Mouse (Mus musculus): ENCODE results near the gene Ndrg3. TPM values are rescaled to one million over a fixed set of nuclear protein-coding genes. Genes with fewer than 3 reads are reported as not detected.
A peak's percentile ranks its signal among the peaks of the same experiment; 100 is the strongest.

The Ndrg3 gene
- polyA plus RNA-seq, 1 experiment from 2014 or later, result 81.6 TPM

DNA sequence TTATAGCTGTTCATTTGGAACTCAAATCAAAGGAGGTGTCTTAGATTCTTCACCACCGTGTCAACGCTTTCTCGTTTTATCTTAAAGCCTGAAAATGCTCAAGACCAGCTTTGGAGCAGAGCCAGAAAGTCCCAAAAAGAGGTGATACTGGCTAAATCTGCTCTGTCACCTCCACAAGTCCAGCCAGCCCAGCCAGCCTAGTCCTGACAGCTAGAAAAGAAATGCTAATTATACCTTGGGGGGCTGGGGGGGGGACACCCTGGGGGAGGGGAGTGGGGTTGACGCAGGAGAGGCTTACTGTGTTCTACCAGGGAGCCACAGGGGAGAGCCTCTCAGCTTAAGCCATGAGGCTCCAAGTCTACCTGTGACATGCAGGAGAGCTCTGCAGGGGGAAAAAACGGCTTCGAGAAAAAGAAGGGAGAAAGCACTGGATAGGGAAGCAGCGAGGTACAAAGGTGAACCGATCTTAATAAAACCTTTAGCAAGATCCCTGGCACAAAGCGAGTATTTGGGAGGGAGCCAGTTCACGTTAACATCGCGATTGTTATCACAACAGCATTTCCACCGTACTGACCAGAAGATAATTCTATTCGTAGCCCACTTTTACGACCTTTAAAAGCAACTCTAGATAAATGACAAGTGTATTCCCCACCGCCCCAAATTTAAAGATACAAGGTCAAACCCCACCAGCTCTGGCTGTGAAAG lies 977 bp downstream of the Ndrg3 start:
- Histone ChIP-seq H3K9ac (replicated peaks) (peak overlapping the region; percentile 92), H3K36me3 (peaks cover 4% of the 10 kb centered on the region; the same call in 1 of the 2 replicates), H3K4me1 (replicated peaks) (peaks cover 17% of the 10 kb centered on the region), H3K4me3 (replicated peaks) (peak overlapping the region; percentile 92), H3K9me3 (no peaks in the 10 kb centered on the region), H3K27me3 (no peaks in the 10 kb centered on the region), H3K27ac (peak overlapping the region; percentile 86; the same call in 1 of the 2 replicates), H3K4me2 (replicated peaks) (peak overlapping the region; percentile 94)
- 2% methylated on average over 16 of the region's 16 CpGs for WGBS
- ATAC-seq, result 0 out of 2 replicates have a peak, but pooled peaks have one; percentile 15

DNA sequence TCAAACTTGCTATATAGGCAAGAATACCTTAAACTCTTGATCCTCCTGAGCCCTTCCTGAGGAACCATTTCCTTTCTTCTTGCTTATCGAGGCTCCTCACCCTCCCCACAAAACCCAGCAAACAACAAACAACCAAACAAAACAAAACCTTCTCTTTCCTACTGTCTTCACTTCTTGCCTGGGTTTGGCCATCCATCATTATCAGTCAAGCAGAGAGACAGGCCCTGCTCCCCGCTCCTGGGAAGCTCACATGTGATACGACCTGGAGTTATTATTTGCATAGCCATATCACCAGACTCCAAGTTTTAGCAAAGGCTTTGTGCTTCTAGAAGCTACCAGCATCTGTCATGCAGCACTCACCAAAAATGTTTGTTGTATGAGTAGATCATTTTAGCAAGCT lies 4.5 kb downstream of the Ndrg3 start:
- Histone ChIP-seq H3K9ac (replicated peaks) (0 out of 2 replicates have a peak overlapping the region, but pooled peaks have one; percentile 23), H3K4me3 (replicated peaks) (no peak overlapping the region), H3K9me3 (no peaks in the 10 kb centered on the region), H3K27ac (no peak overlapping the region), H3K4me1 (replicated peaks) (peaks cover 17% of the 10 kb centered on the region), H3K36me3 (no peaks in the 10 kb centered on the region), H3K4me2 (replicated peaks) (no peak overlapping the region), H3K27me3 (no peaks in the 10 kb centered on the region)
- ATAC-seq, result no peak
- 87% methylated on average over 3 of the region's 3 CpGs for WGBS

DNA sequence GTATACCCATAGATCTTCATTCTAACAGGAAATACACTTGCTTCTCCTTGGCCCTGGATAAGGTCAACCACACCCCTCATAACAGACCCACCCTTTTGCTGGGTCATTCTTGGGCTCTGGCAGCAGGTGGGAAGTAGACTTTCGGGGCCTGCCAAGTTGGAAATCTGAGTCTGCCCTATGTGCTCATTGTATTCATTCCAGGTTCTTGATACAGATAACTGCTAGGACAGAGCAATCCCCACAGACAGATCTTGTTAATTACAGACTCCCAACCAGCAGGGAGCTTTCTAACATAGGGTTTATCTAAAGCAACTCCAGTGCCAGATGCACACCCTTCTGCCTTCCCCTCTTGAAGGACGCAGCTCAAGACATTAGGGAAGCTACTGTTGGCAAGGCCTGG lies 9.0 kb downstream of the Ndrg3 start:
- 86% methylated on average over 2 of the region's 2 CpGs for WGBS
- H3K4me2 ChIP-seq (replicated peaks), result no peak overlapping the region
- no peak for ATAC-seq

DNA sequence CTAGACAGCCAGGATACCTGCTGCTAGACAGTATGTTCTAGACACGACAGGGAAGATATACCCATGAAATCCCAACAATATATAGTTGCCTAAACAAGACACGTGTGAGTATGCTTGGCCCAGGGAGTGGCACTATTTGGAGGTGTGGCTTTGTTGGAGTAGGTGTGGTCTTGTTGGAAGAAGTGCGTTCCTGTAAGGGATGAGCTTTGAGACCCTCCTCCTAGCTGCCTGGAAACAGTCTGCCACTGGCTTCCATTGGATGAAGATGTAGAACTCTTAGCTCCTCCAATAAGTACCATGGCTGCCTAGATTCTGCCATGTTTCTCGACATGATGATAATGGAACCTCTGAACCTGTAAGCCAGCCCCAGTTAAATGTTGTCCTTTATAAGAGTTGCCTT lies 10.6 kb downstream of the Ndrg3 start:
- Histone ChIP-seq H3K27ac (no peak overlapping the region), H3K9me3 (no peaks in the 10 kb centered on the region), H3K27me3 (no peaks in the 10 kb centered on the region), H3K9ac (replicated peaks) (no peak overlapping the region), H3K36me3 (no peaks in the 10 kb centered on the region), H3K4me3 (replicated peaks) (no peak overlapping the region), H3K4me2 (replicated peaks) (no peak overlapping the region), H3K4me1 (replicated peaks) (peaks cover 5% of the 10 kb centered on the region; the same call in 1 of the 2 replicates)
- WGBS, result 83% methylated on average over 4 of the region's 4 CpGs
- ATAC-seq, result no peak

More for the DNA sequence above, 9.0 kb downstream of the Ndrg3 start:
- Histone ChIP-seq H3K36me3 (no peaks in the 10 kb centered on the region), H3K27me3 (no peaks in the 10 kb centered on the region), H3K4me1 (replicated peaks) (no peaks in the 10 kb centered on the region), H3K27ac (no peak overlapping the region), H3K9ac (replicated peaks) (no peak overlapping the region), H3K4me3 (replicated peaks) (no peak overlapping the region), H3K9me3 (no peaks in the 10 kb centered on the region)

DNA sequence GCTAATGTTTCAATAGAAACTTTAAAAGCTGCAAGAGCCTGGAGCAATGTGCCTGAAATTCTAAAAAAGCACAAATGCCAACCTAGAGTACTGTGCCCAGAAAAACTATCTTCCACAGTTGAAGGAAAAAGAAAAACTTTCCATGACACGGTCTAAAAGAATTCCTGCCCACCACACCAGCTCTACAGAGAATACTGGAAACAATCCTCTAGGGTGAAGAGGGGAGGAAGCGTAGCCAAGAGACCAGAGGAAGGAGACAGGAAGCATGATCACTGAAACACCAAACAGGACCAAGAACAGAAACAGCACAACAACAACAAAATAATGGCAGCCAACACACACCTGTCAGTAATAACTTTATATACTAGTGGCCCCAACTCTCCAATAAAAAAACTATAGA lies 11.8 kb downstream of the Ndrg3 start:
- Histone ChIP-seq H3K9ac (replicated peaks) (no peak overlapping the region), H3K27ac (no peak overlapping the region), H3K4me1 (replicated peaks) (peaks cover 5% of the 10 kb centered on the region; the same call in 1 of the 2 replicates), H3K27me3 (no peaks in the 10 kb centered on the region), H3K36me3 (no peaks in the 10 kb centered on the region), H3K9me3 (no peaks in the 10 kb centered on the region), H3K4me2 (replicated peaks) (no peak overlapping the region), H3K4me3 (replicated peaks) (no peak overlapping the region)
- no peak for ATAC-seq
- WGBS, result 90% methylated on average over 2 of the region's 2 CpGs

DNA sequence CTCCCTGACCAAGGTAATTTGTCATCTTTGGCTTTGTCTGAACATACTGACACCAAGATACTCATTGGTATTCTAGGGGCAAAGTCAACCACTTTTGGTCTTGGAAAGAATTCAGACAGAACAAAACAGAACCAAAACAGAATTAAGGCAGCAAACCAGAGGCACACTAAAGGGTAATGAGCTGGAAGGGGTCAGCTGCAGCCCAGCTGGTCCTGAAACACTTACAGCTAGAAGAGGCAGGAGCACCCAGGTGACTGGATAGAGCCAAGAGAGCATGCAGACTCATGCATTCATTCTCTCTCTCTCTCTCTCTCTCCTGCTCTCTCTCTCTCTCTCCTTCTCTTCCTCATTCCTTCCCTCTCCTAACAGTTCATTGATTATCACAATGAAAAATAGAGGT lies 15.1 kb downstream of the Ndrg3 start:
- H3K4me1 ChIP-seq (replicated peaks), result peaks cover 5% of the 10 kb centered on the region; the same call in 1 of the 2 replicates
- no peaks in the 10 kb centered on the region for H3K27me3 ChIP-seq
- no peaks in the 10 kb centered on the region for H3K36me3 ChIP-seq
- no peak overlapping the region for H3K27ac ChIP-seq
- no peak overlapping the region for H3K4me2 ChIP-seq (replicated peaks)
- H3K4me3 ChIP-seq (replicated peaks), result no peak overlapping the region
- no peaks in the 10 kb centered on the region for H3K9me3 ChIP-seq
- no peak for ATAC-seq
- no peak overlapping the region for H3K9ac ChIP-seq (replicated peaks)

DNA sequence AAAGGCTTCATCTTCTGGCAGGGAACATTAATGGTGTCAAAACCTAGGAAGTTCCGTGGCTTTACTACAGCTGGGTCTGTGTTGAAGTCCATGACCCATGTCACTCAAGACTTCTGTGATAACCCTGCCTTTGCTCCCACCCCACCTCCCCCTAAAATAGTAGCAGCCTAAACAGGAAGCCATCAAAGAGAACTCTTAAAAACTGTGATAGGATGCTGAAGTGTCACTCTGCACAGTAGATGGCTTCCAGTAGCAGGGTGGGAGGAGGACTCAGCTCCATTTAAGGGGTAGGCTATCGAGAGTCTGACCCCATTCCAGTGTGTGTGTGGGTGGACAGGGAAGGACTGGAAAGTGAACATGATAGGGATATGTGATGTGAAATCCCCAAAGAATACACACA lies 16.9 kb downstream of the Ndrg3 start:
- H3K4me1 ChIP-seq (replicated peaks), result peaks cover 5% of the 10 kb centered on the region; the same call in 1 of the 2 replicates
- H3K4me3 ChIP-seq (replicated peaks), result no peak overlapping the region
- no peaks in the 10 kb centered on the region for H3K9me3 ChIP-seq
- H3K9ac ChIP-seq (replicated peaks), result no peak overlapping the region
- H3K27me3 ChIP-seq, result no peaks in the 10 kb centered on the region
- H3K27ac ChIP-seq, result no peak overlapping the region
- H3K36me3 ChIP-seq, result no peaks in the 10 kb centered on the region
- 86% methylated on average over 2 of the region's 2 CpGs for WGBS
- ATAC-seq, result no peak
- no peak overlapping the region for H3K4me2 ChIP-seq (replicated peaks)

DNA sequence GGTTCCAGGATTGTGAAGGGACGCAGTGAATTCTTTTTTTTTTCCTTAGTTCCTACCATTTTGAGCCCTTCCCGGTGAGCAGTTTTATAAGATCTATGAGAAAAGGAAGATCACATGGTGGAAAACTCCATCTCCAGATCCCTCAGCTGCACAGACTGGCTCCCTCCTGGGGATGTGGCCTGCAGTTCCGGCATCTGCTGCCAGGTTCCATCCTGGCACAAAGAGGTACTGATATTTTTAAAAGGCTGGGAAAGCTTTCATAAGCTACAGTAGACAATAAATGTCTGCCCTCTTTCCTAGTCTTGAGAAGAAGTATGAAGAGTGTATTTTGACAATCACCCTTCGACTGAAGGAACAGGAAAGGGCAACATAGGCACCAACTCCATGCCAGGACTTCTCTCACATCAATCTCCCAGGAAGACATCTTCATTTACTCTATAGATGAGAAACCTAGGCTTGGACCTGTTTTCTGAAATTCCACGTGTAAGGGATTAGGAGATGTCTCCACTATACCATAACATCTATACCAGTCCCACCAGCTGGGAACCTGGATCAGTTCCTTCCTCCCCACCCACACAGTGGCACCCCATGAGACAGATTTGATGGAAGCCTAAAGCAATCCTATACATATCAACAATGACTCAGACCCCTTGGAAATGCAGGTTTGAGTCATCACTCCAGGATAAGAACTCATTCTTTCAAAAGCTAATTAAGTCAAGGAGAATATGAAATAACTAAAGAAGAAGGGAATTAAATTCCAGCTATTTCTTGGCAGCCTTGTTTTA lies 18.3 kb downstream of the Ndrg3 start:
- Histone ChIP-seq H3K4me1 (replicated peaks) (peaks cover 5% of the 10 kb centered on the region; the same call in 1 of the 2 replicates), H3K9me3 (no peaks in the 10 kb centered on the region), H3K36me3 (no peaks in the 10 kb centered on the region), H3K4me2 (replicated peaks) (no peak overlapping the region), H3K9ac (replicated peaks) (no peak overlapping the region), H3K4me3 (replicated peaks) (no peak overlapping the region), H3K27me3 (no peaks in the 10 kb centered on the region), H3K27ac (no peak overlapping the region)
- no peak for ATAC-seq
- WGBS, result 81% methylated on average over 5 of the region's 5 CpGs

DNA sequence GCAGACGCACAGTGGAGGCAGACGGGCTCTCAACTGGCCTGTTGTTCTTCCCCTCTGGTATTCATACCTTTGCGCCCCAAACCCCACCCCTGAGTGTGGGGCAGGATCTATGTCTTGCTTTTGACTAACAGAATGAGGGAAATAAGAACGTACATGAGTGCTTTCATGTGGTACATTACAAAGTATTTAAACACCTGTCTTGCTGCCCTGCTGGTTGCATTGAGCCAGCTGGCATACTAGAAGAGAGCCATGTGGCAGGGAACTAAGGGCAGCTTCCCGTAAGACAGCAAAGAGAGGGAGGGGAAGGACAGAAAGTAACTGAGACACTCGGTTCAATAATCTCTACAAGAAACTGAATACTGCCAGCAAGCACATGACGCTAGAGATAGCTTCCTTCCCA lies 21.6 kb downstream of the Ndrg3 start:
- Histone ChIP-seq H3K9me3 (no peaks in the 10 kb centered on the region), H3K27ac (no peak overlapping the region), H3K27me3 (no peaks in the 10 kb centered on the region), H3K4me2 (replicated peaks) (no peak overlapping the region), H3K9ac (replicated peaks) (no peak overlapping the region), H3K4me3 (replicated peaks) (no peak overlapping the region), H3K36me3 (no peaks in the 10 kb centered on the region), H3K4me1 (replicated peaks) (no peaks in the 10 kb centered on the region)
- ATAC-seq, result no peak
- WGBS, result 89% methylated on average over 7 of the region's 7 CpGs

DNA sequence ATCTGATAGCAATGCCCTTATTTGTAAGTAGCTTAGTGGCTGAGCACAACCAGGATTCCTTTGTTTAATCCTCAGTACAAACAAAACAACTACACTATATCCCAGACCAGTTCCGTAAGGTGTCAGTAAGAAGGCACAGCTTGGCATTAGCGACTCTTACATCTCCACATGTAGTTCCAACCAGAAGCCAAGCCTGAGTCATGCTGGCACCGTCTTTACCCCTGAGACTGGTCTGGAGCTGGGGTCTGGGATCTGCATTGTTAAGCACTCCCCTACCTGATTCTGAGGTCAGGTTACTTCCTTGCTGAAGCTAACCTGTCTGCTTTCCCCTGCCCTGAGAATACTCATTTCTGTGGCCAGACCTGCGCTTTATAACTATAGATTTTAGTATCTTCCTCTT lies 23.4 kb downstream of the Ndrg3 start:
- H3K4me1 ChIP-seq (replicated peaks), result no peaks in the 10 kb centered on the region
- no peak overlapping the region for H3K9ac ChIP-seq (replicated peaks)
- H3K27me3 ChIP-seq, result no peaks in the 10 kb centered on the region
- no peak for ATAC-seq
- H3K9me3 ChIP-seq, result no peaks in the 10 kb centered on the region
- WGBS, result 75% methylated on average over 4 of the region's 4 CpGs
- no peak overlapping the region for H3K4me2 ChIP-seq (replicated peaks)
- no peak overlapping the region for H3K27ac ChIP-seq
- H3K36me3 ChIP-seq, result no peaks in the 10 kb centered on the region
- H3K4me3 ChIP-seq (replicated peaks), result no peak overlapping the region

DNA sequence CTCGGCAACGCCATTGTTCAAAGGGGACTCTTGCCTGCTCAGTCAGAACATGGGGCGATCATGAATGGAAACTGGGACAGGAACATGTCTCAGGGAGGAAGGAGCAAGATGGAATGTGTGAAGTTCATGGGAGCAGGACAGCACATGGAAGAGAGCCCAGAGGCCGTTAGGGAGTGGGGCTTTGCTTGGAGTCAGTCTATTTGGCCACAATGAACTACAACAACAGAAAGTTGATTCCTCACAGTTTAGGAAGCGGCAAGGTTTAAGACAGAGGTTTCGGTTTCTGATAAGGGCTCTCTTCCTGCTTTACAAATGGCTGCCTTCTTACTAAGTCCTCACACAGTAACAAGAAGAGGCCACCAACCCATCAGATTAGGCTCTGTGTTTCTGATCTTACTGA lies 24.5 kb downstream of the Ndrg3 start:
- Histone ChIP-seq H3K4me3 (replicated peaks) (no peak overlapping the region), H3K27ac (no peak overlapping the region), H3K27me3 (no peaks in the 10 kb centered on the region), H3K9ac (replicated peaks) (no peak overlapping the region), H3K4me1 (replicated peaks) (no peaks in the 10 kb centered on the region), H3K36me3 (0 out of 2 replicates have a peak, but pooled peaks cover 1% of the 10 kb centered on the region), H3K4me2 (replicated peaks) (no peak overlapping the region), H3K9me3 (no peaks in the 10 kb centered on the region)
- ATAC-seq, result no peak
- WGBS, result 85% methylated on average over 6 of the region's 6 CpGs

DNA sequence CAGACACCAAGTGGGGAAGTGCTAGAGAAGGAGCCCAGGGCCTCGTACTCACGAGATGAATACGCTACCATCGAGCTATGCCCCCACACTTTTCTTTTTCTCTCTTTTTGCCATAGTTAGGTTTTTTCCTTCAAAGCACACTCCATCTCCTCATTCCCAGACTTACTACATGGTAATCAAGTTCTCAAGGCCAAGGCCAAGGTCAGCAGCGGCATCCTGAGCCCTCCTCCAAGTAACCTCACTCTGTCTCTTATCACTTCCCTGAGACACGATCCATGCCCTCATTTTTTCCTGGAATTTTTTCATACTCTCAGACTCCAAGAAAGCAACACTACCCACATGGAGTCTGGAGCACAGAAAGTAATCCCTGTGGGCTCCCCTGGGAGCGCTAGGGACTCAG lies 28.0 kb downstream of the Ndrg3 start:
- WGBS, result 94% methylated on average over 7 of the region's 7 CpGs
- ATAC-seq, result no peak
- Histone ChIP-seq H3K4me3 (replicated peaks) (no peak overlapping the region), H3K27me3 (no peaks in the 10 kb centered on the region), H3K27ac (no peak overlapping the region), H3K4me1 (replicated peaks) (no peaks in the 10 kb centered on the region), H3K9me3 (no peaks in the 10 kb centered on the region), H3K36me3 (0 out of 2 replicates have a peak, but pooled peaks cover 3% of the 10 kb centered on the region), H3K9ac (replicated peaks) (no peak overlapping the region), H3K4me2 (replicated peaks) (no peak overlapping the region)
